Mouse (Mus musculus) embryonic fibroblast, embryonic 13.5 days (primary cell): ENCODE data around the gene Lysmd3. TPM values are rescaled to one million over a fixed set of nuclear protein-coding genes. Genes with fewer than 3 reads are reported as not detected.

ENCODE experiments used
- H3K27ac ChIP-seq: 2 replicates; pipeline ENCODE4 v1.5.1; 2012; ENCODE audit warnings: low read length, control low read depth, inconsistent platforms; ENCODE audit not compliant: insufficient read depth
- H3K4me1 ChIP-seq: 2 replicates; pipeline ENCODE4 v1.6.1; 2011; ENCODE audit warnings: low read length; ENCODE audit not compliant: control insufficient read depth, insufficient read depth
- H3K4me3 ChIP-seq: 2 replicates; pipeline ENCODE4 v1.5.1; 2011; ENCODE audit warnings: mild to moderate bottlenecking, control low read depth, low read length; ENCODE audit not compliant: insufficient read depth
- CTCF ChIP-seq: IDR thresholded peaks from 2 replicates; pipeline ENCODE4 v1.5.1; 2011; ENCODE audit warnings: mild to moderate bottlenecking, control low read depth, low read length, moderate library complexity, borderline replicate concordance; ENCODE audit not compliant: insufficient read depth
- POLR2A ChIP-seq: IDR thresholded peaks from 2 replicates; pipeline ENCODE4 v1.6.1; 2011; ENCODE audit warnings: low read depth, mild to moderate bottlenecking, control low read depth, low read length, moderate library complexity
- polyA plus RNA-seq: library from polyadenylated mRNA; stranded (reverse); fragments of >200 nt; gene quantifications from 2 replicates; pipeline ENCODE4 v1.2.4, GENCODE M21; 2011; ENCODE audit warnings: low read depth; ENCODE audit not compliant: missing spikeins, insufficient read length

Lysmd3 gene
- polyA plus RNA-seq, 1 experiment = 28.9 TPM

GRCm38 (mm10) chr13:81694446-81694845 lies 37.0 kb downstream of the Lysmd3 start:
- Histone ChIP-seq H3K4me3 (no peak overlapping the region), H3K4me1 (no peaks in the 10 kb centered on the region), H3K27ac (no peak overlapping the region)
- TF ChIP-seq POLR2A (no peak), CTCF (no peak)

GRCm38 (mm10) chr13:81703148-81703547 lies 45.7 kb downstream of the Lysmd3 start:
- no peak for TF ChIP-seq POLR2A
- TF ChIP-seq CTCF = no peak
- H3K4me3 ChIP-seq = no peak overlapping the region
- no peak overlapping the region for H3K27ac ChIP-seq
- no peaks in the 10 kb centered on the region for H3K4me1 ChIP-seq

- no peak overlapping the region for H3K27ac ChIP-seq
- no peaks in the 10 kb centered on the region for H3K4me1 ChIP-seq
- no peak overlapping the region for H3K4me3 ChIP-seq
- TF ChIP-seq CTCF = no peak
- TF ChIP-seq POLR2A = no peak
These were observed 46.2 kb downstream of the Lysmd3 start for GRCm38 (mm10) chr13:81703621-81704020.

- Histone ChIP-seq H3K27ac (no peak overlapping the region), H3K4me3 (no peak overlapping the region), H3K4me1 (no peaks in the 10 kb centered on the region; the same call in 1 of the 2 replicates)
- TF ChIP-seq CTCF = no peak
- TF ChIP-seq POLR2A = no peak
These were observed 48.8 kb downstream of the Lysmd3 start for GRCm38 (mm10) chr13:81706311-81706710.

- H3K27ac ChIP-seq = no peak overlapping the region
- no peak for TF ChIP-seq POLR2A
- no peak for TF ChIP-seq CTCF
- H3K4me3 ChIP-seq = peak overlapping the region; percentile 72; the same call in 1 of the 2 replicates
- no peaks in the 10 kb centered on the region; the same call in 1 of the 2 replicates for H3K4me1 ChIP-seq
These were observed 52.3 kb downstream of the Lysmd3 start for GRCm38 (mm10) chr13:81709805-81710204.

GRCm38 (mm10) chr13:81710266-81710665 lies 52.8 kb downstream of the Lysmd3 start:
- no peaks in the 10 kb centered on the region; the same call in 1 of the 2 replicates for H3K4me1 ChIP-seq
- TF ChIP-seq POLR2A (no peak), CTCF (no peak)
- no peak overlapping the region for H3K27ac ChIP-seq
- H3K4me3 ChIP-seq = peak overlapping the region; percentile 72

GRCm38 (mm10) chr13:81710775-81711545 lies 53.5 kb downstream of the Lysmd3 start, which contains the start of the genes Polr3g and Mblac2:
TSS of gene Polr3g (minus strand) at chr13:81711013.
TSS of gene Mblac2 (plus strand) at chr13:81711341.
- no peak within 1 kb of the TSS for H3K27ac ChIP-seq
- peak within 1 kb of the TSS; percentile 72 for H3K4me3 ChIP-seq
- H3K4me1 ChIP-seq = no peaks in the 10 kb centered on the region; the same call in 1 of the 2 replicates
- peak; percentile 64 for TF ChIP-seq POLR2A
- TF ChIP-seq CTCF = no peak

- TF ChIP-seq CTCF (no peak), POLR2A (no peak)
- H3K27ac ChIP-seq = no peak overlapping the region
These were observed 54.3 kb downstream of the Lysmd3 start for GRCm38 (mm10) chr13:81711546-81712371.

GRCm38 (mm10) chr13:81713896-81714295 lies 56.4 kb downstream of the Lysmd3 start:
- no peaks in the 10 kb centered on the region; the same call in 1 of the 2 replicates for H3K4me1 ChIP-seq
- no peak overlapping the region for H3K4me3 ChIP-seq
- H3K27ac ChIP-seq = no peak overlapping the region
- TF ChIP-seq CTCF (no peak), POLR2A (no peak)

More at GRCm38 (mm10) chr13:81711546-81712371, 54.3 kb downstream of the Lysmd3 start:
- Histone ChIP-seq H3K4me3 (peak overlapping the region; percentile 72), H3K4me1 (no peaks in the 10 kb centered on the region; the same call in 1 of the 2 replicates)

Other genes with a start within 250 kb of the Lysmd3 start
- gene Adgrv1, start 24.5 kb upstream of the Lysmd3 start, polyA plus RNA-seq = 0.13 and 0.81 TPM in 2 replicates
- gene Polr3g, start 53.4 kb downstream of the Lysmd3 start, polyA plus RNA-seq = 4.8 and 6.6 TPM in 2 replicates
- gene Mblac2, start 53.7 kb downstream of the Lysmd3 start, polyA plus RNA-seq = 3.0 and 3.2 TPM in 2 replicates
- 134 and 135 TPM in 2 replicates for gene Cetn3, start 125.4 kb downstream of the Lysmd3 start, polyA plus RNA-seq